In the genomic region with DNA sequence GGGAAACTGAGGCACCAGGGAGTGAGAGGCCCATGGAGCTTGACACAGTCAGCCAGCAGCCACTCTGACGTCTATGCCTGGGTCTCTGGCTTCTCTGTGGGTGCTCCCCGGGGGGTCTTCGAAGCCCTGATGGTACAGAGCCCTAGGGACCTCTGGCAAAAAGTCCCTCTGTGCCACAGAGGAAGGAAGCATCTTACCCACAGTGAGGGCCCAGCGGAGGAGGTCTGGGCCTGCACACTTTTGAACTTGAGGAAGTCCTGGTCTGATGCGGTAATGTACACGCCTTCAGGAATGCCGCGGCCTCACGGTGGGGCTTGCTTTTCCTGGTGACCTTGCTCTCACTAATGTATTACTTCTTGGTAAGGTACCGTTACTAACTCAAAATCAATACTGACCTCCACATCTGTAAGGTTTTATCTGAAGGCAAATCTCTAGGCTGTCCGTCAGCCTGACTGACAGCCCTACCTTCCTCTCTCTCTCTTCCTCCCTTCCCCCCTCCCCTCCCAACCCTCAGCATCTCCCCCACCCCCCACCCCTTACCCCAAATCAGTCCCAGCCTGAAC, we compare ENCODE assay signal across 30 mouse cellular contexts.
DNase-seq lines count a peak whose midpoint lies in the region; ATAC-seq and TF ChIP-seq lines count a peak whose summit lies in the region.
"Had no signal": no experiment of that assay in that cellular context is flagged by ENCODE, and none has a peak within 500 bp of the region (broad histone marks: within the 10 kb centered on the region; RNA-seq: fewer than 3 reads in every experiment).

No protein-coding gene starts in this region.

- no peaks in the 10 kb centered on the region for H3K9me3 ChIP-seq in midbrain, embryonic 13.5 days
- H3K9me3 ChIP-seq in midbrain, postnatal 0 days (ENCODE audit: low read length) = no peaks in the 10 kb centered on the region
- no peaks in the 10 kb centered on the region for H3K9me3 ChIP-seq in embryonic facial prominence, embryonic 12.5 days
- no peaks in the 10 kb centered on the region for H3K9me3 ChIP-seq in midbrain, embryonic 15.5 days
- H3K9me3 ChIP-seq: embryonic facial prominence, embryonic 13.5 days; forebrain, embryonic 10.5 days; forebrain, embryonic 15.5 days; heart, embryonic 13.5 days; hindbrain, embryonic 10.5 days; intestine, embryonic 15.5 days; limb, embryonic 12.5 days; liver, embryonic 15.5 days; lung, embryonic 15.5 days had no signal

- H3K4me3 ChIP-seq in midbrain, embryonic 13.5 days (replicated peaks) = no peak overlapping the region
- no peak overlapping the region for H3K4me3 ChIP-seq in midbrain, postnatal 0 days (ENCODE audit: low read depth, low read length)
- H3K4me3 ChIP-seq in embryonic facial prominence, embryonic 12.5 days = no peak overlapping the region
- no peak overlapping the region for H3K4me3 ChIP-seq in midbrain, embryonic 15.5 days
- H3K4me3 ChIP-seq: embryonic facial prominence, embryonic 13.5 days; forebrain, embryonic 10.5 days; forebrain, embryonic 15.5 days; gastrocnemius, adult 2 months; heart, embryonic 13.5 days; hindbrain, embryonic 10.5 days; intestine, embryonic 15.5 days; limb, embryonic 12.5 days; liver, embryonic 15.5 days; lung, embryonic 15.5 days had no signal

- H3K9ac ChIP-seq in midbrain, embryonic 13.5 days (replicated peaks) = no peak overlapping the region
- no peak overlapping the region for H3K9ac ChIP-seq in midbrain, postnatal 0 days (replicated peaks; ENCODE audit: low read length, poor library complexity, severe bottlenecking)
- no peak overlapping the region for H3K9ac ChIP-seq in embryonic facial prominence, embryonic 12.5 days
- H3K9ac ChIP-seq in midbrain, embryonic 15.5 days = no peak overlapping the region
- H3K9ac ChIP-seq: embryonic facial prominence, embryonic 13.5 days; forebrain, embryonic 15.5 days; heart, embryonic 13.5 days; intestine, embryonic 15.5 days; limb, embryonic 12.5 days; liver, embryonic 15.5 days; lung, embryonic 15.5 days had no signal

- no peak overlapping the region for H3K4me2 ChIP-seq in midbrain, embryonic 13.5 days (replicated peaks)
- H3K4me2 ChIP-seq in midbrain, postnatal 0 days (ENCODE audit: low read depth, low read length, poor library complexity, severe bottlenecking) = no peak overlapping the region
- no peak overlapping the region for H3K4me2 ChIP-seq in embryonic facial prominence, embryonic 12.5 days (replicated peaks)
- no peak overlapping the region for H3K4me2 ChIP-seq in midbrain, embryonic 15.5 days
- H3K4me2 ChIP-seq: embryonic facial prominence, embryonic 13.5 days; forebrain, embryonic 15.5 days; heart, embryonic 13.5 days; intestine, embryonic 15.5 days; limb, embryonic 12.5 days; liver, embryonic 15.5 days; lung, embryonic 15.5 days had no signal

- H3K36me3 ChIP-seq in midbrain, embryonic 13.5 days = no peaks in the 10 kb centered on the region
- H3K36me3 ChIP-seq in midbrain, postnatal 0 days (ENCODE audit: insufficient read depth, low read length) = no peaks in the 10 kb centered on the region
- H3K36me3 ChIP-seq in embryonic facial prominence, embryonic 12.5 days = no peaks in the 10 kb centered on the region
- no peaks in the 10 kb centered on the region for H3K36me3 ChIP-seq in midbrain, embryonic 15.5 days (replicated peaks)
- H3K36me3 ChIP-seq: forebrain, embryonic 10.5 days; forebrain, embryonic 15.5 days; G1E; heart, embryonic 13.5 days; intestine, embryonic 15.5 days; limb, embryonic 12.5 days; liver, embryonic 15.5 days; lung, embryonic 15.5 days had no signal

- no peak for TF ChIP-seq CTCF in midbrain, postnatal 0 days (IDR thresholded peaks at IDR 0.05)

- no peak for DNase-seq in midbrain, postnatal 0 days (ENCODE audit: low spot score)
- DNase-seq in frontal cortex, postnatal 10 days (ENCODE audit: low spot score in 2 of 2) = no peak
- no peak for DNase-seq in layer of hippocampus, postnatal 10 days (ENCODE audit: low spot score in 2 of 2)
- DNase-seq: adrenal gland, adult 8-10 months; cerebellum, adult 2 months; cerebellum, postnatal 14 days; gastrocnemius, adult 2 months; heart, postnatal 10 days; kidney, adult 2 months; kidney, postnatal 4 days; retina, postnatal 1 day; right cerebral cortex, postnatal 14 days; thymus, adult 18-20 months; thymus, postnatal 25 days had no signal

- peaks cover 5% of the 10 kb centered on the region; the same call in 1 of the 2 replicates for H3K27me3 ChIP-seq in midbrain, embryonic 13.5 days
- H3K27me3 ChIP-seq in midbrain, postnatal 0 days (ENCODE audit: insufficient read depth, low read length) = peaks cover 3% of the 10 kb centered on the region; the same call in 1 of the 2 replicates
- peaks cover 30% of the 10 kb centered on the region for H3K27me3 ChIP-seq in embryonic facial prominence, embryonic 12.5 days
- peaks cover 6% of the 10 kb centered on the region; the same call in 1 of the 2 replicates for H3K27me3 ChIP-seq in midbrain, embryonic 15.5 days (replicated peaks)
- H3K27me3 ChIP-seq: forebrain, embryonic 15.5 days had no signal

- peaks cover 45% of the 10 kb centered on the region for H3K4me1 ChIP-seq in midbrain, embryonic 13.5 days (replicated peaks)
- no peaks in the 10 kb centered on the region for H3K4me1 ChIP-seq in midbrain, postnatal 0 days (ENCODE audit: insufficient read depth, low read length)
- peaks cover 40% of the 10 kb centered on the region for H3K4me1 ChIP-seq in embryonic facial prominence, embryonic 12.5 days
- peaks cover 28% of the 10 kb centered on the region for H3K4me1 ChIP-seq in midbrain, embryonic 15.5 days
- H3K4me1 ChIP-seq: intestine, embryonic 15.5 days; liver, embryonic 15.5 days; lung, embryonic 15.5 days had no signal

- 0 out of 2 replicates have a peak overlapping the region, but pooled peaks have one; percentile 15 for H3K27ac ChIP-seq in midbrain, embryonic 13.5 days
- no peak overlapping the region for H3K27ac ChIP-seq in midbrain, postnatal 0 days (ENCODE audit: low read depth, low read length)
- peak overlapping the region; percentile 30; the same call in 1 of the 2 replicates for H3K27ac ChIP-seq in embryonic facial prominence, embryonic 12.5 days
- 0 out of 2 replicates have a peak overlapping the region, but pooled peaks have one; percentile 17 for H3K27ac ChIP-seq in midbrain, embryonic 15.5 days
- H3K27ac ChIP-seq: embryonic facial prominence, embryonic 13.5 days; forebrain, embryonic 15.5 days; gastrocnemius, adult 2 months; heart, embryonic 13.5 days; hindbrain, postnatal 0 days; intestine, embryonic 15.5 days; limb, embryonic 12.5 days; liver, embryonic 15.5 days; lung, embryonic 15.5 days; stomach, postnatal 0 days had no signal

- ATAC-seq in midbrain, embryonic 13.5 days = no peak
- ATAC-seq in midbrain, postnatal 0 days (ENCODE audit: low FRiP score) = no peak
- peak; percentile 56; the same call in 1 of the 2 replicates for ATAC-seq in common myeloid progenitor, adult 5-6 weeks (replicated peaks; ENCODE audit: low read depth, poor library complexity, severe bottlenecking)
- ATAC-seq in embryonic facial prominence, embryonic 12.5 days (ENCODE audit: insufficient number of reproducible peaks, insufficient read depth, low FRiP score, low TSS enrichment) = no peak
- ATAC-seq in midbrain, embryonic 15.5 days (replicated peaks) = no peak
- ATAC-seq: forebrain, embryonic 15.5 days; hindbrain, postnatal 0 days; intestine, embryonic 15.5 days had no signal

- WGBS in midbrain, embryonic 13.5 days = 42% methylated on average over 11 of the region's 11 CpGs
- 44% methylated on average over 11 of the region's 11 CpGs for WGBS in midbrain, postnatal 0 days
- 20% methylated on average over 11 of the region's 11 CpGs for WGBS in embryonic facial prominence, embryonic 12.5 days
- WGBS in midbrain, embryonic 15.5 days = 46% methylated on average over 11 of the region's 11 CpGs
